Mouse (Mus musculus) liver, adult 2 months (tissue): ENCODE results near the gene Pla2r1. TPM values are rescaled to one million over a fixed set of nuclear protein-coding genes. Genes with fewer than 3 reads are reported as not detected.

Experiments
- DNase-seq: peaks from one replicate; pipeline ENCODE4 v3.0.0-alpha.2; 2011; ENCODE audit warnings: low read depth, low spot score; ENCODE audit errors: extremely low read depth
- H3K27ac ChIP-seq: fragments of 200-500 bp; replicated peaks from 2 replicates; pipeline ENCODE4 v1.5.1; 2012; ENCODE audit warnings: low read depth, mild to moderate bottlenecking, control low read depth, inconsistent platforms, low read length; ENCODE audit not compliant: insufficient read depth
- H3K27me3 ChIP-seq: fragments of 200-500 bp; 2 replicates; pipeline ENCODE4 v1.6.1; 2012; ENCODE audit warnings: mild to moderate bottlenecking, moderate library complexity, low read length, inconsistent platforms; ENCODE audit not compliant: control insufficient read depth, insufficient read depth
- H3K36me3 ChIP-seq: fragments of 200-500 bp; 2 replicates; pipeline ENCODE4 v1.6.1; 2012; ENCODE audit warnings: low read length, inconsistent platforms; ENCODE audit not compliant: control insufficient read depth, insufficient read depth
- H3K4me1 ChIP-seq: fragments of 200-500 bp; 2 replicates; pipeline ENCODE4 v1.6.1; 2011; ENCODE audit warnings: low read length; ENCODE audit not compliant: control insufficient read depth, insufficient read depth
- H3K4me3 ChIP-seq: fragments of 200-500 bp; 2 replicates; pipeline ENCODE4 v1.5.1; 2011; ENCODE audit warnings: low read depth, mild to moderate bottlenecking, control low read depth, low read length, moderate library complexity; ENCODE audit not compliant: insufficient read depth
- H3K79me2 ChIP-seq: fragments of 200-500 bp; 2 replicates; pipeline ENCODE4 v1.6.1; 2012; ENCODE audit warnings: inconsistent platforms, mild to moderate bottlenecking, low read length, moderate library complexity; ENCODE audit not compliant: control insufficient read depth, insufficient read depth
- H3K9ac ChIP-seq: fragments of 200-500 bp; 2 replicates; pipeline ENCODE4 v1.6.1; 2012; ENCODE audit warnings: low read depth, mild to moderate bottlenecking, control low read depth, inconsistent platforms, low read length
- CTCF ChIP-seq: fragments of 200-500 bp; IDR thresholded peaks from 2 replicates; pipeline ENCODE4 v1.5.1; 2011; ENCODE audit warnings: low read depth, low read length, control low read depth
- POLR2A ChIP-seq: fragments of 200-500 bp; IDR thresholded peaks from 2 replicates; pipeline ENCODE4 v1.6.1; 2011; ENCODE audit warnings: low read length, control low read depth; ENCODE audit not compliant: insufficient read depth; ENCODE audit errors: extremely low read depth
- WGBS: fragments of 180-500 bp; shearing (Covaris S2); methylation state at CpG from one replicate; pipeline ENCODE4 v1.1.7; 2018; 5-methylcytosine and 5-hydroxymethylcytosine counted together
- polyA plus RNA-seq: library from polyadenylated mRNA; depleted of rRNA; stranded (reverse); fragments of >200 nt; gene quantifications from 2 replicates; pipeline ENCODE4 v1.2.3, GENCODE M21; 2012
- total RNA-seq: library from RNA; depleted of rRNA; stranded (reverse); fragments of >200 nt; gene quantifications from 2 replicates; pipeline ENCODE4 v1.2.3, GENCODE M21; 2014

Gene Pla2r1
- total and polyA plus RNA-seq, 2 experiments: 0.81 to 3.9 TPM

DNA sequence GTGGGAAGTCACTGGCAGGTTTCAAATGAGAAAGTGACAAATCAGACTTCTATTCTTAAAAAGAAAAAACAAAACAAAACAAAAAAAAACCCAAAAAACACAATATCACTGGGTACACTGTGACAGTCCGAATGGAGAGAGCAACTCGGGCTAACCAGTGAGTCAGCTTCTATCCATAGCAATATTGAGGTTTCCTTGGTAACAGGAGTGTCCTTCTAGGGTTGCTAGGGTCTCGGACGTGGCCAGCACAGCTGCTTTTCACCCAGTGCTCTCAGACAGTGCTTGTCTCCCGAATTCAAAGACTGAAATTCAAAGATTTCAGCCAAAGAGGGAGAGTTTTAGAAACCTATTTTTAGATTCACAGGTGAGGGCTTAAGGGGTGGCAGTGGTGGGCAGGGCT, 20.6 kb downstream of the Pla2r1 start:
- Histone ChIP-seq H3K36me3 (no peaks in the 10 kb centered on the region), H3K27me3 (no peaks in the 10 kb centered on the region), H3K79me2 (no peaks in the 10 kb centered on the region), H3K27ac (no peak overlapping the region), H3K9ac (no peak overlapping the region), H3K4me1 (no peaks in the 10 kb centered on the region), H3K4me3 (no peak overlapping the region)
- TF ChIP-seq POLR2A: no peak
- no peak for TF ChIP-seq CTCF
- DNase-seq: no peak
- 64% methylated on average over 5 of the region's 5 CpGs for WGBS

DNA sequence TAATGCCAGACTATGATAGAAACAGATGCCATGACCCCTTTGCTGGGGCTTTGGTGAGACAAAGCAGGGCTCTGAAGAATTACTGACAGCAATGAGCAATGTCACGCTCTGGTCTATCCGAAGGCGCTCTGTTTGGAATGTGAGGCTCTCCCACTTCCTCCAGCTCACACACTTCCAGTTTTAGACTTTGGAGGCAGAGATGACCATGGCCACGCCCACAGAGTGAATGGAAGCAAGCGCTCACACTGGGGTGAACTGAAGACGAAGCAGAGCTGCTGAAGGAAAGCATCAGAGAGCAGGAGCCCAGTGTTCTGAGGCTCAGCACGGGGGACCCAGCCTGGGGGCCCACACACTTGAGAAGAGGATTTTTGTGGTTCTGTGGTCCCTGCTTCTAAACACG, 37.3 kb downstream of the Pla2r1 start:
- Histone ChIP-seq H3K27me3 (no peaks in the 10 kb centered on the region), H3K27ac (no peak overlapping the region), H3K79me2 (no peaks in the 10 kb centered on the region), H3K36me3 (no peaks in the 10 kb centered on the region), H3K4me3 (no peak overlapping the region), H3K4me1 (peaks cover 2% of the 10 kb centered on the region; the same call in 1 of the 2 replicates), H3K9ac (no peak overlapping the region)
- 68% methylated on average over 8 of the region's 8 CpGs for WGBS
- TF ChIP-seq POLR2A: no peak
- TF ChIP-seq CTCF: no peak
- DNase-seq: peak; percentile 2

DNA sequence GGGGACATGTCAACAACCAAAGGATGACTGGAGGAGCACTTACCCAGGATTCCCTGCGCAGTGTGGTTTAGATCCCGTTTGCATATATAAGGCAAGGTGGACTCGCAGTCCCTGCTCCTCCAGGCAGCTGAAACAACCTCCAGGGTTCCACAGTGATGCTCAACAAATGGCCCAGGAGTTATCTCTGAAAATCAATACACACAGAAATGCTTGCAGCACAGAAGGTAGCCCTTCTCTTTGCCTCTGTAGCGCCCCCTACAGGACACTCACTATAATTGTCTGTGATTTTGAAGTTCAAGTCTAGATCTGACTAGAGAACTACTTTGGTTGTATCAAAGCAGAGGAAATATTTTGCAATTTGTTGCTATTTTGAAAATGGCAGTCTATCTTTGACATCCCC, 38.2 kb downstream of the Pla2r1 start:
- Histone ChIP-seq H3K4me3 (no peak overlapping the region), H3K79me2 (no peaks in the 10 kb centered on the region), H3K9ac (no peak overlapping the region), H3K27ac (no peak overlapping the region), H3K4me1 (peaks cover 5% of the 10 kb centered on the region), H3K36me3 (no peaks in the 10 kb centered on the region), H3K27me3 (no peaks in the 10 kb centered on the region)
- TF ChIP-seq CTCF (no peak), POLR2A (no peak)
- 75% methylated on average over 4 of the region's 4 CpGs for WGBS
- no peak for DNase-seq

DNA sequence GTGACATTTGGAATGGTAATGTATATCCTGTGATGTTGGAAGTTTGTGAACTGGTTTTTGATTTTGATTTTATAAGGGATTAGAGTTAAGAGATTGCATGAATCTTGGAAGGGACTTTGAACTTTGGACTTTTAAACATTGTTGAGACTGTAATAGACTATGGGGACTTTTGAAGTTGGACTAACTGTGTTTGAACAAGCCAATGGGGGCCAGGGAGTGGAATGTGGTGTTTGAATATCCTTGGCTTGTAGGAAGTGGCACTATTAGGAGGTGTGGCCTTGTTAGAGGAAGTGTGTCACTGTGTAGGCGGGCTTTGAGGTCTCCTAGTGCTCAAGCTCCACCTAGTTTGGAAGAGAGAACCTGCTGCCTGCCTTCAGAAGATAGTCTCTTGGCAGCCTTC, 42.4 kb downstream of the Pla2r1 start:
- Histone ChIP-seq H3K27me3 (no peaks in the 10 kb centered on the region), H3K4me1 (peaks cover 5% of the 10 kb centered on the region), H3K4me3 (no peak overlapping the region), H3K27ac (0 out of 2 replicates have a peak overlapping the region, but pooled peaks have one; percentile 7), H3K36me3 (no peaks in the 10 kb centered on the region), H3K9ac (no peak overlapping the region), H3K79me2 (no peaks in the 10 kb centered on the region)
- WGBS: 80% methylated on average over 1 of the region's 1 CpGs
- TF ChIP-seq POLR2A (no peak), CTCF (no peak)
- peak; percentile 61 for DNase-seq

DNA sequence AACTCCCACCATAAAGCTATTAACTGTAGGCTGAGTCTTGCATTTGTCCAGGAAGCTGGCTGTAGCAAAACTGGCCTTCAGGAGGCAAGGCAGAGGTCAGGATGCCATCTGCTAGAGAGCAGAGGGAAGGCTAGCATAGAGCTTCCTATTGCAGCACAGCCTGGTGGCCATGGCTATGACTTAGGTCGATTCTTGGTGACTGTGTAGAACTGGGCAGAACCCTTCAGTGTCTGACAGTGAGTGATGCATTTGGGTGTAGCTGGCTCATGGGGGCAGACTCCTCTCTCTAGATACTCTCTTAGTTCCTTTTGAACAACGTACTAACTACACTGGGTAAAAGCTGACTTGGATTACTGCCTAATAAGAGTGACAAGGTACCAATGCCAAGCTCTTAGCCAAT, 48.0 kb downstream of the Pla2r1 start:
- no peak overlapping the region for H3K4me3 ChIP-seq
- H3K4me1 ChIP-seq: no peaks in the 10 kb centered on the region
- no peak overlapping the region for H3K27ac ChIP-seq
- no peaks in the 10 kb centered on the region for H3K79me2 ChIP-seq
- WGBS: 67% methylated on average over 2 of the region's 2 CpGs
- H3K36me3 ChIP-seq: no peaks in the 10 kb centered on the region
- H3K9ac ChIP-seq: no peak overlapping the region
- no peak for DNase-seq
- H3K27me3 ChIP-seq: no peaks in the 10 kb centered on the region
- TF ChIP-seq CTCF: no peak
- TF ChIP-seq POLR2A: no peak

DNA sequence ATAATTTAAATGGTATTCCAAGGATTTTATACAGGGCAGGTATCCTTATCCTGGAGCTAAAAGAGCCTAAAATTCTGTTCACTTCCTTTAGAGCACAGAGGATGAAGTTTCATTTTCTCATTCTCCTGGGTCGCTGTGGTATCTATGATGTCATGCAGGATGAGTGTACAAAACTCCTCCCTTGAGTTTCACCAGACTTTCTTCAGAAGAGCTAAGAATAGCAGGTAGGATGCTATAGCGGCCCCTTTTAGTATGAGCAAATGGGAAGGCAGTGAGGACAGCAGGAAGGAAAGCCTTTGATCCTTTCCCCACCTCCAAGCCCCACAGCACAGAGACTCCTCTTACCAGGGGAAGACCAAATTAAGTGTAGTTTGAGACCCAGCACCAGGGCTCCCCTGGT, 48.4 kb downstream of the Pla2r1 start:
- Histone ChIP-seq H3K36me3 (no peaks in the 10 kb centered on the region), H3K4me3 (no peak overlapping the region), H3K79me2 (no peaks in the 10 kb centered on the region), H3K9ac (no peak overlapping the region), H3K27me3 (no peaks in the 10 kb centered on the region), H3K4me1 (no peaks in the 10 kb centered on the region), H3K27ac (no peak overlapping the region)
- no peak for TF ChIP-seq CTCF
- TF ChIP-seq POLR2A: no peak
- WGBS: 59% methylated on average over 2 of the region's 2 CpGs
- DNase-seq: no peak
